Mouse (Mus musculus): Measurements from ENCODE around the gene Med11. TPM values are rescaled to one million over a fixed set of nuclear protein-coding genes. Genes with fewer than 3 reads are reported as not detected.

Gene Med11
- polyA plus RNA-seq, 1 experiment: 31.8 TPM

- TF ChIP-seq CTCF (IDR thresholded peaks at IDR 0.05; ENCODE audit: borderline replicate concordance, extremely low read depth, insufficient read depth, insufficient read length): no peak
- no peak for TF ChIP-seq POLR2A (IDR thresholded peaks at IDR 0.05; ENCODE audit: borderline replicate concordance, extremely low read depth, insufficient read depth, insufficient read length, poor library complexity, severe bottlenecking)
- DNase-seq (ENCODE audit: low read depth): no peak
Measured at GRCm38 (mm10) chr11:70474872-70475534, 23.3 kb downstream of the Med11 start.

- TF ChIP-seq CTCF (IDR thresholded peaks at IDR 0.05; ENCODE audit: borderline replicate concordance, extremely low read depth, insufficient read depth, insufficient read length) (no peak), POLR2A (IDR thresholded peaks at IDR 0.05; ENCODE audit: borderline replicate concordance, extremely low read depth, insufficient read depth, insufficient read length, poor library complexity, severe bottlenecking) (no peak)
- DNase-seq (ENCODE audit: low read depth): peak; percentile 1
Measured at GRCm38 (mm10) chr11:70485498-70485897, 33.8 kb downstream of the Med11 start.

DNA sequence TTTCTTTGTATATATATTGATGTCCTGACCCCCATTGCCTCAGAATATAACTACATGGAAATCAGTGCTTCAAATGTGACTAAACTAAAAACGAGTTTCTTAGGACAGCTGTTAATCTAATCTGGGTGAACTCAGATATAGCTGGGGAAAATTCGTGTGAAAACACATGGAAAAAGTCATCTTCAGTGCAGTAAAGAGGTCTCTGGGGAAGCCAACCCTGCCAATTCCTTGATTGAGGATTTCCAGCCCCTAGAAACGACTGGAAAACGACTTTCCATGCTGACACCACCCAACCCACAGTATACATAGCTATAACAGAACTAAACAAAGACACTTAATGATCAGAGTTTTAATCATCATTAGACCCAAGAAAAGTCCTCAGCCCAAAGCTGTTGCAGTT, 36.1 kb downstream of the Med11 start:
- DNase-seq (ENCODE audit: low read depth): no peak
- TF ChIP-seq POLR2A (IDR thresholded peaks at IDR 0.05; ENCODE audit: borderline replicate concordance, extremely low read depth, insufficient read depth, insufficient read length, poor library complexity, severe bottlenecking): no peak
- no peak for TF ChIP-seq CTCF (IDR thresholded peaks at IDR 0.05; ENCODE audit: borderline replicate concordance, extremely low read depth, insufficient read depth, insufficient read length)

DNA sequence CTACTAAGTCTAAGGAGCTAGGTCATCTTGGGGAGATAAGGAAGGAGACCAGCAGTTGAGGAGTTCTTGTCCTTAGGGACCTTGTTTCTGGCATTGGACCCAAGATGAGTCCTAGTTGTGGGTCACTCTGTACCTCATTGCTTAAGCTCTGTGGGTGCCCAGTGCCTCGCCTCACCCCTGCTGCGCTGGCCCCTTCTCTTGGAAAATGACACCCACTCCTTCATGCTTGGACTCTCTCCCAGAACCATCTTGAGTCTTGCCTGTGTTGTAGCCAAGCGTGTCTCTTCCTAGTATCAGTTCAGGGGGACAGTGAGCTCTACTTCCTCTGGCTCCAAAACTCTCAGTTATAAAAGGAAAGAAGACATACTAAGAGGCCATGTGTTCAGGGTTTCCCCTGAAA, 37.4 kb downstream of the Med11 start:
- TF ChIP-seq CTCF (IDR thresholded peaks at IDR 0.05; ENCODE audit: borderline replicate concordance, extremely low read depth, insufficient read depth, insufficient read length) (no peak), POLR2A (IDR thresholded peaks at IDR 0.05; ENCODE audit: borderline replicate concordance, extremely low read depth, insufficient read depth, insufficient read length, poor library complexity, severe bottlenecking) (no peak)

GRCm38 (mm10) chr11:70489684-70490083, 38.0 kb downstream of the Med11 start:
- no peak for DNase-seq (ENCODE audit: low read depth)
- TF ChIP-seq CTCF (IDR thresholded peaks at IDR 0.05; ENCODE audit: borderline replicate concordance, extremely low read depth, insufficient read depth, insufficient read length) (no peak), POLR2A (IDR thresholded peaks at IDR 0.05; ENCODE audit: borderline replicate concordance, extremely low read depth, insufficient read depth, insufficient read length, poor library complexity, severe bottlenecking) (no peak)

More for the DNA sequence above, 37.4 kb downstream of the Med11 start:
- no peak for DNase-seq (ENCODE audit: low read depth)

GRCm38 (mm10) chr11:70499566-70500475, 48.1 kb downstream of the Med11 start:
- TF ChIP-seq POLR2A (IDR thresholded peaks at IDR 0.05; ENCODE audit: borderline replicate concordance, extremely low read depth, insufficient read depth, insufficient read length, poor library complexity, severe bottlenecking): no peak
- TF ChIP-seq CTCF (IDR thresholded peaks at IDR 0.05; ENCODE audit: borderline replicate concordance, extremely low read depth, insufficient read depth, insufficient read length): 0 out of 2 replicates have a peak, but pooled peaks have one; percentile 4
- no peak for DNase-seq (ENCODE audit: low read depth)

- DNase-seq (ENCODE audit: low read depth): no peak
- TF ChIP-seq CTCF (IDR thresholded peaks at IDR 0.05; ENCODE audit: borderline replicate concordance, extremely low read depth, insufficient read depth, insufficient read length): no peak
- TF ChIP-seq POLR2A (IDR thresholded peaks at IDR 0.05; ENCODE audit: borderline replicate concordance, extremely low read depth, insufficient read depth, insufficient read length, poor library complexity, severe bottlenecking): no peak
Measured at GRCm38 (mm10) chr11:70500476-70500812, 48.7 kb downstream of the Med11 start.

GRCm38 (mm10) chr11:70502018-70502417, 50.3 kb downstream of the Med11 start:
- TF ChIP-seq CTCF (IDR thresholded peaks at IDR 0.05; ENCODE audit: borderline replicate concordance, extremely low read depth, insufficient read depth, insufficient read length): no peak
- no peak for TF ChIP-seq POLR2A (IDR thresholded peaks at IDR 0.05; ENCODE audit: borderline replicate concordance, extremely low read depth, insufficient read depth, insufficient read length, poor library complexity, severe bottlenecking)
- DNase-seq (ENCODE audit: low read depth): no peak

Other genes starting within 250 kb of the Med11 start
- gene Slc16a11, start 239.2 kb upstream of the Med11 start, polyA plus RNA-seq (2012; rRNA removed): 2.8 and 3.8 TPM in 2 replicates
- gene Slc16a13, start 230.9 kb upstream of the Med11 start, polyA plus RNA-seq (2012; rRNA removed): 13.9 and 15.1 TPM in 2 replicates
- 4.5 and 5.9 TPM in 2 replicates for gene Bcl6b, start 222.1 kb upstream of the Med11 start, polyA plus RNA-seq (2012; rRNA removed)
- 153 and 207 TPM in 2 replicates for gene 0610010K14Rik, start 214.0 kb upstream of the Med11 start, polyA plus RNA-seq (2012; rRNA removed)
- gene Gm21988, start 212.1 kb upstream of the Med11 start, polyA plus RNA-seq (2012; rRNA removed): 14.8 and 18.0 TPM in 2 replicates
- gene Rnasek, start 212.1 kb upstream of the Med11 start, polyA plus RNA-seq (2012; rRNA removed): 106 and 125 TPM in 2 replicates
- gene Alox12, start 196.6 kb upstream of the Med11 start, polyA plus RNA-seq (2012; rRNA removed): 0.78 and 1.6 TPM in 2 replicates
- gene Alox12e, start 129.3 kb upstream of the Med11 start, polyA plus RNA-seq (2012; rRNA removed): not detected in 2 replicates
- 0.05 and 0.29 TPM in 2 replicates for gene Alox15, start 99.9 kb upstream of the Med11 start, polyA plus RNA-seq (2012; rRNA removed)
- 31.2 and 34.2 TPM in 2 replicates for gene Pelp1, start 41.9 kb upstream of the Med11 start, polyA plus RNA-seq (2012; rRNA removed)
- 68.7 and 86.1 TPM in 2 replicates for gene Arrb2, start 19.3 kb upstream of the Med11 start, polyA plus RNA-seq (2012; rRNA removed)
- gene Zmynd15, start 7.5 kb downstream of the Med11 start, polyA plus RNA-seq (2012; rRNA removed): 0.93 and 1.4 TPM in 2 replicates
- 3.1 and 3.5 TPM in 2 replicates for gene Cxcl16, start 8.1 kb downstream of the Med11 start, polyA plus RNA-seq (2012; rRNA removed)
- gene Tm4sf5, start 53.3 kb downstream of the Med11 start, polyA plus RNA-seq (2012; rRNA removed): 1.6 and 2.3 TPM in 2 replicates
- gene Vmo1, start 62.7 kb downstream of the Med11 start, polyA plus RNA-seq (2012; rRNA removed): 0.14 and 0.15 TPM in 2 replicates
- 0.09 TPM in 1 of 2 replicates, not detected in the other for gene Gltpd2, start 67.3 kb downstream of the Med11 start, polyA plus RNA-seq (2012; rRNA removed)
- gene Psmb6, start 73.4 kb downstream of the Med11 start, polyA plus RNA-seq (2012; rRNA removed): 405 and 560 TPM in 2 replicates
- not detected in 2 replicates for gene Gm40193, start 81.0 kb downstream of the Med11 start, polyA plus RNA-seq (2012; rRNA removed)
- gene Pld2, start 88.1 kb downstream of the Med11 start, polyA plus RNA-seq (2012; rRNA removed): 18.9 and 19.9 TPM in 2 replicates
- 94.3 and 99.5 TPM in 2 replicates for gene Mink1, start 111.0 kb downstream of the Med11 start, polyA plus RNA-seq (2012; rRNA removed)
- not detected in 2 replicates for gene 4930544D05Rik, start 163.9 kb downstream of the Med11 start, polyA plus RNA-seq (2012; rRNA removed)
- 0.16 TPM in 1 of 2 replicates, not detected in the other for gene Chrne, start 167.3 kb downstream of the Med11 start, polyA plus RNA-seq (2012; rRNA removed)
- 0.06 and 0.30 TPM in 2 replicates for gene Gp1ba, start 187.2 kb downstream of the Med11 start, polyA plus RNA-seq (2012; rRNA removed)
- gene Rnf167, start 195.3 kb downstream of the Med11 start, polyA plus RNA-seq (2012; rRNA removed): 91.1 and 127 TPM in 2 replicates
- 129 and 149 TPM in 2 replicates for gene Slc25a11, start 195.6 kb downstream of the Med11 start, polyA plus RNA-seq (2012; rRNA removed)
- gene Pfn1, start 202.7 kb downstream of the Med11 start, polyA plus RNA-seq (2012; rRNA removed): 419 and 479 TPM in 2 replicates
- 23.0 and 24.1 TPM in 2 replicates for gene Eno3, start 205.3 kb downstream of the Med11 start, polyA plus RNA-seq (2012; rRNA removed)
- 56.3 and 76.0 TPM in 2 replicates for gene Spag7, start 217.5 kb downstream of the Med11 start, polyA plus RNA-seq (2012; rRNA removed)
- gene Camta2, start 236.2 kb downstream of the Med11 start, polyA plus RNA-seq (2012; rRNA removed): 17.7 and 25.2 TPM in 2 replicates
- gene Inca1, start 248.2 kb downstream of the Med11 start, polyA plus RNA-seq (2012; rRNA removed): 0.61 and 0.72 TPM in 2 replicates
- 15.7 and 23.0 TPM in 2 replicates for gene Kif1c, start 248.6 kb downstream of the Med11 start, polyA plus RNA-seq (2012; rRNA removed)

All from brain, embryonic 14.5 days (tissue).